Mouse (Mus musculus) cerebellum, postnatal 14 days (tissue): ENCODE measurements at regions not wholly inside any gene's neighbourhood (a gene's known extent, or its start where the extent isn't known, plus 50 kb on each side); places are given as distances from the start of the nearest gene placed in this dataset.
"Not testable (repeated sequence)": the region's sequence is repeated elsewhere in the genome, so short reads cannot be mapped to it uniquely, and the experiment has no call there.

Experiments
- DNase-seq, 2 experiments: peaks; one replicate each; pipeline ENCODE4 v3.0.0; 2021; ENCODE audit warnings: mixed read lengths in 2 of 2

DNA sequence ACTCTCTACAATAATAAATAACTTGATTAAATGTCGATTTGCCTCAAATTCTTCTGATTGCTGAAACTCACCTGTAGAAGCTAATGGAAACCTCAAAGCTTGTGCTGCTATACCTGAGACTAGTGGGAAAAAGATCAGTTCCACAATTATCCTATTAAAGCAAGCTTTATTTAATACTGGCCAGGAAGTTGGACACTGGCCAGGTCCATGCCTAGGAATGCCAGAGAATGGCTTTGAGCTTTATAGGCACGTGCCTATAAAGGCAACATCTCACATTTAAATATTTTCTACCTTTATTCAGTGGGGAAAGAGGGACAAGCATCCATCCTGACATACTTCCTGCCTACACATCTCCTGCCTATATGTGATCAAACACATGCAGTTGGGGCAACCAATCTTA is 575.8 kb downstream of the Cypt12 start:
- DNase-seq = peak; percentile 32 to 40

DNA sequence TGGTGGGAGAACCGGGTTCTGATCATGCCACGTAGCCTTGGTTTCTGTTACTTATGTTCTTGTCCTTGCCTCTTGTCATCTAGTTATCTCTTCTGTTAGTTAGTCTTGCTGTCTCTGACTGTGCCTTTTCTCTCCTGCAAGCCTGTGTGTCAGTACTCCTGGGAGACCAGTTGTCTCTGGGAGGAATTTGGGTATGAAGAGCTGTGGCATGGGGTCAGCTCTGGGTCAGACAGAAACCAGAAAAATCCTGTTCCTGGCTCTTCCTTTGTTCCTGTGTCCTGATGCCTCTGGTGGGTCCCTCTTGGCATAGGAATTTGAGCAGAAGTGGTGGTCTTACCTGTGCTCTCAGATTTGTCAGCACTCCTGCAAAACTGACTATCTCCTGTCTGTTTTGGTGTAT is 609.0 kb downstream of the Cypt12 start:
- no peak for DNase-seq

DNA sequence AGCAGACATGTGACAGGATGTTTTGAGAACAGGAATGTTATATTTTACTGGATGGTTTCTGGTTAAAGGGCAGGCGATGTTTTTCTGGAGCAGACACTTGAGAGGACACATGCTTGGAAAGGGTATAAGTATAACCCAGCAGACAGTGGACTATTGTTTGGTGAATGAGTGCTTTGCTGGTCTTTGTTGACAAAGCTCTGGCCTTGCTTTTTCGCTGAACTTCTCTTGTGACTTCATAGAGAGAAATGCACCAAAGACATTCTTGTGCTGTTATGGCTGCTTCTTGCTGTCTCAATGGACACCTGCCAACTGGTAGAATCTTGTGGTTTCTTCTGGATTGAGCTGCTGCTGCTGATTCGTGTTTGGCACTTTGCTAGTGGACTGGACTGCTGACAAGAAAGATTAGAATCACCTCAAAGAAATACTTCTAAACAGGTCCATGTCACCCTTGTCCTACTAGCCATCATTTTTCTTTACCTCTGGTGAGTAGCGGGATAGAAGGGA is 612.1 kb downstream of the Cypt12 start:
- DNase-seq = peak; percentile 5 to 10

DNA sequence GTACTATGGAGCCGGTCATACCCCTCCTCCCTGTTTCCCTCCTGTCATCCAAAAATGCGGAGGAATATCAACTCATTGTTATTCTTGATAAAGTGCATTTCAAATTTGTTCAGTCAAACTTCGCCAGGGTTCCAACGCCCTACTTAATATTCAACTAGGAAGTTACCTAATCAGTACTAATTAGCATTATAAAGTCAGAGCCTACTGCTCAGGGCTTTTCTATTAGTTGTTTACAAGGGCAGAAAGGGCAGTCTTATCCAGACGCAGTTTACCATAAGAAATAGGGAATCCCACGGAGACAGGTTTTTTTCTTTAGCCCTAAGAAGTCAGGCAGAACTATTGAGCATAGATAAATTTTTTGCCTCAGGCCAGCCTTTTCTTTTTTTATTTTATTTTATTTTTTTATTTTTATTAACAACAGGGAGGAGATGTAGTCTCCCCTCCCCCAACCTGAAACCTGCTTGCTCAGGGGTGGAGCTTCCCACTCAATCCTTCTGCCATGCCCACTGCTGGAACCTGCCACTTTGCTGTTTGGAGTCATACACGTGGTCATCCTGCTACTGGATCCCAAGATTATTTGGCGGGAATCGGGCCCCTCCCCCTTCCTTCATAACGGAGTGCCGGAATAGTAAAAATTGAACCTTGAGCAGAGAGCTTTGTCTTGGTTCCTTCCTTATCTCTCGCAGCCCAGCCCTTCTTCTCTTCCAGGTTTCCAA is 632.9 kb downstream of the Cypt12 start:
- DNase-seq = not testable (repeated sequence)

DNA sequence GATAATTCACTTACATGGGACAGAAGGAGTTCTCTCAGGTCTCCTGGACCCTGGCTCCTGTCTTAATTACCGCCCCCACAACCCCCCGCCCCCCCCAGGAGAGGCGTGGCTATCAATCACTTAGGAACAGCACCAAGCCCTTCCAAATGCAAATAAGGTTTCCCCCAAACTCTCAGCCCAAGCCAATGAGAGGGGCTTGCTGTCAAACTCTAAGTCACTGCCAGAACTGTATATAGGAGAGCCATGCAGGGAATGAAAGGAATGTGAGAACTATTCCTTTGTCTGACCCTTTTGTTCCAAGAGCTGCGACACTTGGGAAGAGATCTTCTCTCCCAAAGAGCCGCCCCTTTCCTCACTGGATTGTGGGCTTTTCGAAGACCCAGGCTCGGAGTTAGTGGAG is 672.4 kb downstream of the Cypt12 start:
- no peak for DNase-seq

DNA sequence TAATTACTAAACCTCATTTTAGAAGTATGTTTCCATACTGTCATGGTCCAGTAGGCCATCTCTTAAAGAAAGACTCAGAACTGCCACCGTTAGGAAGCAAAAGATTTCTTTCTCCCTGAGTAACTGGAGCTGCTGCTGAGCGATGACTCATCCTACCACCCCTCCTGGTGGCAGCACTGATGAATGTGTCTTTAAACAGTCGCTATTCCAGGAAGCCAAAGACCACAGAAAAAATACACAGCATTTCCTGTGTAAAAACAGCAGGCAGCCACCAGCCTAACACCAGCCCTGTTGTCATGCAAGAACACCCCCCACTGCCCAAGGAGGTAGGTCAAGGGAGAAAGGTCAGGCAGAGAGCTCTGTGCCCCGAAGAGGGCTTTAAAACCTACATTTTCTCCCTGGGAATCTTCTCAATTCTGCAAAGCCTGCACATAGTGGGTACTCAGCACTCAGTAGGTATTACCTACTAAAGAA is 675.7 kb downstream of the Cypt12 start:
- peak; percentile 50 to 71 for DNase-seq

DNA sequence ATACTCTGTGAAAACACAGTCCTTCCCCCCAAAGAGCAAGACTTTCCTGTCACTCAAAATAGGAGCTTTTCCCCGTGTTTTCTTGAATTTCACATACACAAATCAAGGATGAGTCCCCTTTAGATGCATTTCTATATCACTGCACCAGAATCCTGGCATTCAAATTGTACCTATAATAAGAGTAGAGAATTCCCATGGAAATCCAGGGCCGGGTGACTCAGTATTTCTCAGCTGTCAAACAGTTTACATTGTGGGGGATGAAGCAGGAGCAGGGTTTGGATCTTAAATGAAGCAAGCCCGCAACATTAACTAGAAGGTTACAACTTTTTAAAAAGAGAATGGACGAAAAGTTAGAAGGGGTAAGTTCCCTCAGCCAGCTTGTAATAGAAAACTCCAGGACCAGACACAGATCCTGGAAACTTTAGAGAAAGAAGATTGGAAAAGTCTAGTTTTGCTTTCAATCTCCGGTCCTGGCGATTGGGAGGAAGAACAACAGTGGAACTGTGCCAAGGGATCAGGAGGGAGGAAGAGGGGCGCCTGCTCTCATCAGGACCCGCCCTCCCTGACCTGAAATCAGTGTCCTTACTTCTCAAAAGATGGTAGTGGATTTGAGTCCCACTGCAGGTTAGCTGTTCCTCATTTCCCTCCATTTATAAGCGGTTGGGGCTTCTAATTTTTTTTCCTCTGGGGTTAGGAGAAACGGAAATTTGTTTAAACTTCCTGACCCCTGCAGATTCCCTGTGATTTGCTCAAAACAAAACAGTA is 676.4 kb downstream of the Cypt12 start:
- peak; percentile 60 to 71 for DNase-seq

DNA sequence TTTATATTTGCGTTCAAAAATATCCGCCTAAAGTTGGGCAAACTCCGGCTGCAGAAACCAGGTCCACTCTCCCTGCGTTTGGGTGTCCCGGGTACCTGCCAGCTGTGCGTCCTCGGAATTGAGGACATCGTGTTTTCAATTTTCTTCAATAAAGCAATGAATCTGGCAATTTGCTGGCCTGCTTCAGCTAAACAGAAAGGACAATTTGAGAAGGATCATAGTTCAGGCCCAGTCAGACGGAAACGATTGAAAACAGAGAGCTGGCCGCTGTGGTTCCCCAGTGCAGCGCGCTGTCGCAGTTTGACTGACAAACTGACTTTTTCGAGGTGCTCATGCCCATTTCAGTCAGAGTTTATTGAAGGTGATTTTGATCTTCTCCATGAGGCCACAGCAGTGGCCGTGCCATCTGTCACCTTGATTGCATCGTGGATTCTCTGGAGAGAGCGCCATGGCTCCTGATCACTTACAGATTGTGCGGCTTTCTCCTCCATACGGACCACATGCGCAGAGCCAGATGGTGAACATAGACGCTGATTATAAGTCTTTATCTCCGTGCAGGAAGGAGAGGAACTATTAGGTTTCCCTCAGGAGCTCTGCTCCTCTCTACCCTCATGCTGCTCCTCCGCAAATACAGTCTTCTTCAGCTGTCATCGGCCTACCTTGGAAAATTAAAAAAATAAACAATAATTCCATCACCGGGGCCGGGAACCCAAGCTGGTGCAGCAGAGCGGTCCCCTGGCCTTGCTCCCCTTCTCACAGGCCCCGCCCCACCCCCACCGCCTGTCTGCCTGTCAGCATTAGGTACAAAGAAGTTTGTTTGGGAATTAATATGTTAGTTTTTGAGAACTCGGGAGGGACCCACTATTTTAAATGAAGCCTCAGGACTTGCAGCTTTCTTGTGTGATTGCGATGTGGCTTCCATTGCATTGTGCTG is 677.5 kb downstream of the Cypt12 start:
- DNase-seq = peak; percentile 84 to 91

DNA sequence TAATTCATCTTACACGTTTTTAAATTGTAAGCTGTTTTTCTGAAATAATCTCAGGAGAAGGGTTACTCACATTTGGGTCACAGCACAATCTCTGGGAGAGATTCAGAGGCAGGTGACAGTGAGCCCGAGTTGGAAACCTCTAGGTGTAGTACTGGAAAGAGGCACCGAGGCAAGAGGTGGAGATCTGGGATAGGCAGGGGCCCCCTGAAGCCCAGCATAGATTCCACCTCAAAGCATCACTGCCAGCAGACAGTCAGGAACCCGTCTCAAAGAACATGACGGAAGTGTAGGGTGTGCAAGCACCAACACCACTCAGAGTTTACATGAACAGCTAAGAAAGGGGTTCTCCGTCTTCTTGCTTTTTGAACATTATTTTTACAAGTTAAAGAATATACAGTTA is 678.2 kb downstream of the Cypt12 start:
- peak; percentile 25 to 56 for DNase-seq

DNA sequence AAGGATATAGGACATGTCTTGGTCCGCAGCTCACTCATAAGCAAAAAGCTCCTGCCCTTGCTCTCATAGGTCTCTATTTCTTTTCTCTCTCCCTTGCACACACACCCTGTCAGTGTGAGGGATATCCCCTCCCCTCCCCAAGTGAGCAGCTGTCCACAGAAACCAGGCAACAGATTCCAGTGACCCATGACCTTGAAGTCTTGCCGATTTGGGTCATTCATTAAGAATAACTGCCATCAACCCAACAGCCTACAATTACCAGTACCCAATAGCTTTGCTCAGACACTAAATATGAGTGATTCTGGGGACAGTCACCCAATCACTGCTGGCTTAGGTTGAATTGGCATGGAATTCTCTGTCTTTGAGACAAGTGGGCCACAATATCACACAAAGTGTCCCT is 678.6 kb downstream of the Cypt12 start:
- DNase-seq = peak in 1 of 2 experiments; percentile 31

DNA sequence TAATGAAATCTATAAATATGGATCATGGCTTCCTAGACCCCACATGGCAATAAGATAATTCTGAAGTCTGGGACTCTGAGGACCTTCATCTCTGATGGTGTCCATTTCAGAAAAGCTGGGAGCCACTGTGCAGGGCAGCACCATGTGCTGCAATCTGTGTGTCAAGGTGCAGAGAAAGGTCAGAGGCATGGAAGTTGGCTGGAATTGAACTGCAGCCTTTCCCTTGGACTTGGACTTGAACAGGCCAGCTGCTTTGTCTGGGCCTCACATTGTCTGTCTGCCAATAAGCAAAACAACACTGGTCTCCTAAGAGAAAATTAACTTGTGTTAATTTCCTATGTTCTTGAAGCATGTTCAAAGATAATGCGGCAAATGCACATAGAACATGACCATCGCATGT is 681.0 kb downstream of the Cypt12 start:
- DNase-seq = no peak

DNA sequence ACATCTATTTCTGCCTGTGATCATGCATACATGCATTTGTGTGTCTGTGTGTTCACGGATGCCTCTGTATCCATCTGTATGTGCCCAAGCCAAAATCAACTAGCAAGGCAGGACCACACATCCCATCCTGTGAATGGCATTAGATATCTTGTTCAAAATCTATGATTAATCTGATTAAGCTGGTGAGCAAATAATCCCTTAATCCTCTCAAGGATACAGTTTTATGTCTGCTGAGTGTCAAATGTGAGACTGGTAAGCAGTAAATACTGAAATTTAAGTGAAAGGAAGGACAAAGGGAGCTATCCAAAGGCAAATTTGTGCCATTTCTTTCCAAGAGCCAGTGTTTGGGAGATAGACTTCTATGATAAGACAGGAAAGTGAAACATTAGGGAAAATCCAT is 683.4 kb downstream of the Cypt12 start:
- DNase-seq = no peak

DNA sequence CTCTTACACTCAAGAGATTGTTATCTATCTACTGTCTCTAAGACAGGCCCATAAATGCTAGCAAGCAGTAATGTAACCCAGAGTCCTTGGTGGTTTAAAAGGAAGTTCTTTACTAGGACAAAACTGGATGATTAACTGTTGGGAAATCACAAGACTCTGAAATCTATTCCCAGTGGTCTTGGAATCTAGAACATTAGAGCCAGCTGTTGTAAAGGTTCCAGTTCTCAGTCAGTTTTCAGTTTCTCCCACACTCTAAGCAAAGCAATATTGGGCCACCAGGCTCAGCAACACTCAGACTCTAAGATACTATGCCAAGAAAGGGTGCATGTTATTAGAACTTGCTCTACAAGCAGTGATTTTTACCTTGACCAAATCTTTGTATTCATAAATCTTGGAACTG is 686.6 kb downstream of the Cypt12 start:
- no peak for DNase-seq

DNA sequence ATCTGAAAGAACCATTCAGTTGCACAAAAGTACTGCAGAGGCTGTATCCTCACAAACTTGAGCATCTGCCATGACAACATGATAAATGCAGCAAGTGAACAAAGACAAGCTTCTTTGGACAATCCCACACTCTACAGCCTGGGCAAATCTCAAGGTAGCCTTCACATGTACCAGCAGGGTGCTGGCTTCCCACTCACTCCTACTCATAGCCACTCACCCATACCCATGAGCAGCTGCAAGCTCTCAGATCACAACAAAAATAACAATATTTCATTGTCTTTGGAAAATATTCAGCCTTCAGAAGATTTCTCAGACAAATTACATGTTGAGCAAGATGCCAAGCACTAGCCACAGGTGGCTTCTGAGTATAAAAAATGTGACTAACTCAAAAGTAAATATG is 689.3 kb downstream of the Cypt12 start:
- DNase-seq = no peak

DNA sequence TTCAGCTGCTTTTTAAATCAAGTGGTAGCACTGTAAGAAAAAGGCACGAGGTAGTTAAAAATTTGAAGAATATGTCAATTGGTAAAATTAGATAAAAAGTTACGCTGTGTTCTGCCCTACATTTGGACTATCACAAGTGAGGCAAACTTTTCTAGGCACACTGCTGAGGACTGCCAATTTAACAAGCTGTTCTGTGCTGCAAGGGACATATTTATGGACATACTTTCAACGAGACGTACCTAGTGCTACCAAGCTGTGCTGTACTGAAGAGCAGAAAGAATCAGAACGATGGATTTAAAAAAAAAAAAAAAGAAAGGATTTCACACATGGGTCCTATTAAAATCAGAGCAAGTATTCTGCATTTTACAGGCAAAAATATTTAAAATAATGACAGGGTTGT is 692.1 kb downstream of the Cypt12 start:
- no peak for DNase-seq

DNA sequence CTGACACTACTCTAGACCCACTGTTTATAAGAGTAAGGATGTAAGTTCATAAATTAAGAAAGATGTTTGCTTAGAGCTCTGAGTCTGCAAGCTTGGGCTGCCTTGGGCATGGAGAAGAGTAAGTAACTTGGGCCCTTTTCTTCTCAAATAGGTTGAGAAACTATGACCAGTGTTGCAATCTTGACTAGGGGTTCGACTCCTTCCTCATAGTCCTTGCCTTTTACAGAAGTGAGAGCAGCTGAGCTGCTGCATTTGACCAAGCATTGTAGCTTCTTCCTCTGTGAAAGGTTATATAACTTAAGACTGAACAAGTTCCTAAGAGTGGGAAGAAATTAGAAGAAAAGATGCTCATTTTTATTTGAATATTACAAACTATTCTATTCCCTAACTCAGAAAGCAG is 693.5 kb downstream of the Cypt12 start:
- DNase-seq = no peak

DNA sequence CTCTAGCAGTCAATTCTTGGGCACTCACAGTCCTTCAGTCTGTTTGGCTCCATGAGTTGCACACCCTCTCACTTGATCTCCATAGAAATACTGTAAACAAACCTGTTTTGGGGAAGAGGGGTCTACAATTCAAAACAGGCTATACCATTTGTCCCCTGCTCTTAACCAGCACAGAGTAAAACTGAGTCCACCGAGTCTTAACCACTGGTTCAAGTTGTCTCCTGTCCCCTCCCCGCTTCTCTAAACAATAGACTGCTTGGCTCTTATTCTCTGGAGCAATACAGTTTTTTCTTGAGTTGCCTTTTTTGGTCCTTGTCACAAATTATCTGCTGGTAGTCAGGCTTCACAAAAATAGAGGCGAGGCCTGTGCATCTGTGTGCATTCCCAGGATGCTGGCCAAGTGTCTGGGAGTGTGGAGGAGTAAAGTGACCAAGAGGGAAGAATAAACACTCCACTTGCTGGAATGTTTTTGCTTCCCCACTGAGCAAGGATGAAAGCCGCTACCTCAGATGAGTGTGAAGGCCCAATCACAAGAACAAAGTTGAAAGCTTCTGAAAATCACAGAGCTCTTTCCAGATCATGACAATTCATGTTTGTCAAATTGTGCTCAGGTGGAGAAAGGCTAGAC is 695.3 kb downstream of the Cypt12 start:
- DNase-seq = no peak

DNA sequence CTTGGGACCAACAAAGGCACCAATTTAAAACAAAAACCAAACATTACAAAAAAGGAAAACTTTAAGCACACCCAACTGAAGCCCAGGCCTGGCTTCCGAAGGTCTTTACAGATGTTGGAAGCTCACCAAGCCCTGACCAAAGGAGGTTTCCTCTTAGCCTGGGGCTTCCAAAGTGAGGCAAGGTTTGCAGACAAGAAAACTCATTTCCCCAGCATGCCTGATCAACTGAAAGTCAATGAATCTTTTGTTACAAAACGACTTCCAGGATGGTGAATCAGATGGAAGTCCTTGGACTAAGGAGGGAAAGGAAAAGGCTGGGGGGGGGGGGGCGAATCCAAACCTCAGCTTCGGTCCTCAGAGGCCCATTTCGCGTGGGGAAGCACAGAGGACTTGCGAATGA is 697.3 kb downstream of the Cypt12 start:
- no peak for DNase-seq

DNA sequence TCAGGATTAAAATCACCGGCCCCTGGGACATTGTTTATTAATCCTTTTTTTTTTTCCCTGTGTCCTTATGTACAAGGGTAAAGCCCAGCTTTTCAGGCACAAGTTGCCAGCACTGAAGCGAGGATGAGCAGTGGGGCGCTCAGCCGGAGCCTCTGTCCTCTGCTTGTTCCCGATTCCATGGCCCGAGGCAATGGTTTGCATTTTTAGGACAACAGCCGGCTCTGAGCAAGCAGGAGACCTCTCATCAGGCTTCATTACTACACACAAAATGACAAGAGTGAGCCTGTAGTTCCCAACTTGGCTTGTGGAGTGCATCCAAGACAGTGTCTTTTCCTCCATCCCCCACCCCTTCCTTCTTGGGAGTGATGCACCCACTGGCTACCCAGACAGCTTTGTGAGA is 697.7 kb downstream of the Cypt12 start:
- peak; percentile 47 to 48 for DNase-seq

DNA sequence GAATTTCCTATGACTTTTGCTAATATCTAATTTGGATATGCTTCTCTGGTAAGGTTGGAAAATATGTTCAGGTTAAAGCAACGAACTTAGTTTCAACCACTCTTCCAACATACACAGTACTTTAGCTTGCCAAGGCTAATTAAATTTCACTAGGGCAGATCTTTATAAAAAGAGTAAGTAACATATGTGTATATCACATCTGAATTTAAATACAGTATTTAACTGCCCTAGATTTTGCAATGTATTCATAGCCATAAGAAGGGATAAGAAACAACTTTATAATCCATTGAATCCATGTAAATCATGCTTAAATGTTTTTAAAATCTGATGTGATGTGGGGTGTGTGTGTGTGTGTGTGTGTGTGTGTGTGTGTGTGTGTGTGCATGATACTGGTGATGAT is 705.3 kb downstream of the Cypt12 start:
- DNase-seq = no peak

DNA sequence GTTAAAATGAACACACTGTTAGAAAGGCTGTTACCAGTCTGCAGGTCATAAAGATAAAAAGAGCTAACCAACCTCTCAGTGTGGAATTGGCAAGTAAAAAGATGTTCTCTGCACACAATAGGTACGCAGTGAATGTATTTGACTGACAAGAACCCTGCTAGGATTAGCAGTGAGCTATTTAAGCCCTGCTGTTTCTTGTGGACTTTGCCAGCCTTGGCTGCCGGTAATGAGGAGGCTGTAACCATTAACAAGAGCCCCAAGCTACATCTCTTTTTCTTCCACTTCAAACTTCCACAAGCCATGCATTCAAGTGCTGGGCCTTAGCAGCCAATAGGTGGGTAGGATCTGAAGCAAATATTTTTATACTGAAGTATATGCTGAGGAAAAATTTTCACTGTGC is 717.5 kb downstream of the Cypt12 start:
- no peak for DNase-seq

DNA sequence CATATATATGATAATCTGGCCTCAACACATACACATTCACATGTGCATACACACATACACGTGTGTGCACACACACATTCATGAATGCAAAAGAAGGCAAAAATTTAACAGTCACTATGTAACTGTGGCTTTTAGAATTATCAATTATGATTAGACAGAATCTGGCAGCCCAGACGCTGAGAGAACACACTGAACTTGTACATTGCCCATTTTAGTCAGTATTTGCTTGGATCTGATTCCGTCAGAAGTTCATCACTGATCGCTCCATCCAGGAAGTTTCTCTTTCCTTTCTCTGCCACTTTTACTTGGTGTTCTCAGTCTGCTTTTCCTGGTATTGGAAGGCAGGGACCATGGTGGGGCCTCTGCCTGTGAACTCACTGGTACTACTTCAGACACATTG is 719.5 kb downstream of the Cypt12 start:
- no peak for DNase-seq

DNA sequence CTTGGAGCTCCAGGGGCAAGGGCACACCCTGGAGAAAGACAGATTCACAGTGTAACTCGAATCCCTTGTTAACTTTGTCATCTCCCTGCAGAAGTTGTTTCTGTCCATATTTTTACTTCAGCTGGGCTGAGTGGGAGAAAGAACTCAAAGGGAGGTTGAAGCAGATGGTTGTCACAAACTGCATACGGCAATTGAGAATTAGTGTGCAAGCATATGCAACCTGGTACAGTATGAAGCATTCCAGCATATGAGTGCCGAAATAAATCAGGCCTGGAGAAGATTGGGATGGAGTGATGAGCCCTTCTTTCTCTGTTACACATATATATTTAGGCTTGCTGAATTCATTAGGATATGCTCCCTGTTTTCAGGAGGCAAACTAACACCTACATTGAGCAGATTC is 720.7 kb downstream of the Cypt12 start:
- DNase-seq = no peak
